Mouse (Mus musculus) midbrain, embryonic 12.5 days (tissue): ENCODE measurements around the gene Tlr9. TPM values are rescaled to one million over a fixed set of nuclear protein-coding genes. Genes with fewer than 3 reads are reported as not detected.

ENCODE experiments used
- ATAC-seq: fragments of 200-750 bp; cut with Nextera tagmentation; 2 replicates; pipeline ENCODE4 v1.8.0; 2017; ENCODE audit warnings: low read depth, moderate TSS enrichment, moderate library complexity; ENCODE audit not compliant: low FRiP score
- H3K27ac ChIP-seq: fragments of 300-500 bp; sonication (generic); replicated peaks from 2 replicates; pipeline ENCODE4 v1.5.1; 2016; ENCODE audit warnings: mild to moderate bottlenecking
- H3K27me3 ChIP-seq: fragments of 300-500 bp; sonication (generic); 2 replicates; pipeline ENCODE4 v1.6.1; 2016; ENCODE audit warnings: mild to moderate bottlenecking
- H3K36me3 ChIP-seq: fragments of 300-500 bp; sonication (generic); 2 replicates; pipeline ENCODE4 v1.6.1; 2016
- H3K4me1 ChIP-seq: fragments of 300-500 bp; sonication (generic); 2 replicates; pipeline ENCODE4 v1.6.1; 2016
- H3K4me2 ChIP-seq: fragments of 300-500 bp; sonication (generic); replicated peaks from 2 replicates; pipeline ENCODE4 v1.6.1; 2016; ENCODE audit warnings: mild to moderate bottlenecking, moderate library complexity
- H3K4me3 ChIP-seq: fragments of 300-500 bp; sonication (generic); 2 replicates; pipeline ENCODE4 v1.5.1; 2016; ENCODE audit warnings: mild to moderate bottlenecking
- H3K9ac ChIP-seq: fragments of 300-500 bp; sonication (generic); replicated peaks from 2 replicates; pipeline ENCODE4 v1.6.1; 2016; ENCODE audit warnings: mild to moderate bottlenecking, moderate library complexity
- H3K9me3 ChIP-seq: fragments of 300-500 bp; sonication (generic); 2 replicates; pipeline ENCODE4 v1.6.1; 2016; ENCODE audit warnings: mild to moderate bottlenecking
- WGBS: fragments of 180-500 bp; shearing (Covaris S2); methylation state at CpG from one replicate; pipeline ENCODE4 v1.1.7; 2016; 5-methylcytosine and 5-hydroxymethylcytosine counted together
- polyA plus RNA-seq: library from polyadenylated mRNA; unstranded; fragments of >200 nt; fragmentation: Nextera tagmentation; extraction: Ambion mirVana; gene quantifications from 2 replicates; pipeline ENCODE4 v1.2.1, GENCODE M21; 2016

The Tlr9 gene
- polyA plus RNA-seq, 1 experiment from 2014 or later = not detected

DNA sequence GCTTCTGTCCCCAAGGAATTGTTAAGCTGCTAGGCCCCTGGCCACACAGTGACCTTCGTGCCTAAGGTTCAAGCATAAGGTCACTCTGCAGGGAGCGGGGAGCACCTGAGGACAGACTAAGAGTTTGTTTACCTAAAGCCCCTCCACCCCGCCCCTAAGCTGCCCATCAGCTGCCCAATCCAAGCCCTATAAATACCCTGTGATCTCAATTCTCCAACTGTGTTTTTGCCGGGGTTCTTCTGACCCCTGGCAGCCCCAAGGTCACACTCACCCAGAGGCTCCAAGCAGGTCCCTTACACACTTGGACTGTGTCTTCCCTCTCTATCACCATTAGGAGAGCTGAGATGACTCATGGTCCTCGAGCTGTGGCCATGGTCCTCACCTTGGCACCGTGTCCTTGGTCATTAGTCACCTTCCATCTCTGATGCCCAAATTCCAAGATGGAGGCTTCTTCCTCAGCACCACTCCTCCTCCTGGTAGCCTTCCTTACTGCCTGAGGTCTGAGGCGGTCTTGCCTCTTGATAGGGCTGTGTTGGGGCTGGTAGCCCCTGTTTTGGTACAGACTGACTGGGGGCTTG, 16.6 kb upstream of the Tlr9 start:
- H3K4me3 ChIP-seq = no peak overlapping the region
- H3K27me3 ChIP-seq = peaks cover 5% of the 10 kb centered on the region; the same call in 1 of the 2 replicates
- no peak overlapping the region for H3K4me2 ChIP-seq
- H3K9ac ChIP-seq = no peak overlapping the region
- peaks cover 22% of the 10 kb centered on the region for H3K4me1 ChIP-seq
- H3K27ac ChIP-seq = no peak overlapping the region
- H3K9me3 ChIP-seq = no peaks in the 10 kb centered on the region
- 80% methylated on average over 7 of the region's 7 CpGs for WGBS
- no peaks in the 10 kb centered on the region for H3K36me3 ChIP-seq
- no peak for ATAC-seq

- 82% methylated on average over 2 of the region's 2 CpGs for WGBS
- no peak overlapping the region for H3K27ac ChIP-seq
- H3K4me2 ChIP-seq = no peak overlapping the region
- no peak overlapping the region for H3K9ac ChIP-seq
- no peak for ATAC-seq
- no peak overlapping the region for H3K4me3 ChIP-seq
- peaks cover 5% of the 10 kb centered on the region; the same call in 1 of the 2 replicates for H3K27me3 ChIP-seq
- peaks cover 29% of the 10 kb centered on the region for H3K4me1 ChIP-seq
- H3K36me3 ChIP-seq = no peaks in the 10 kb centered on the region
- H3K9me3 ChIP-seq = no peaks in the 10 kb centered on the region
Measured at GRCm38 (mm10) chr9:106206515-106206914, 15.9 kb upstream of the Tlr9 start.

DNA sequence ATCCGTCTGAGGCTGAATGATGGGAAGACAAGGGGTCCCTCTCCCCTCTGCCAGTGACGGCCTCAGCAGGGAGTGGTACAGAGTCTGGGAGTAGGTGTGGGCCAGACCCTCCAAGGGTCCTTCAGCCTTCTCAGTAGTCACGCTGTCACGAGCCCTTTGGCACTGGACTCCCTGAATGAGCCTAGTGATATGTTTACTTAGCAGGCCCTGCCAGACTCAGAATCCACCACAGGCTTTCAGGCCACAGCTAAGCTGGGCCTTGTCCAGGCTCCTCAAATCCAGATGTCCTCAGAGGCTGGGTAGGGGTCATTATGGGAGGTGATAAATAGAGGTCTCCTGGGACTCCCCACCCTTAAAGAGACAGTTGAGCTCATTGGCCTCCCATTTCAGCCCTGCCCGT, 14.2 kb upstream of the Tlr9 start:
- H3K36me3 ChIP-seq = peaks cover 10% of the 10 kb centered on the region; the same call in 1 of the 2 replicates
- 90% methylated on average over 5 of the region's 5 CpGs for WGBS
- H3K27me3 ChIP-seq = peaks cover 5% of the 10 kb centered on the region; the same call in 1 of the 2 replicates
- no peaks in the 10 kb centered on the region for H3K9me3 ChIP-seq
- no peak overlapping the region for H3K4me2 ChIP-seq
- ATAC-seq = no peak
- peaks cover 35% of the 10 kb centered on the region for H3K4me1 ChIP-seq
- no peak overlapping the region for H3K27ac ChIP-seq
- no peak overlapping the region for H3K4me3 ChIP-seq
- H3K9ac ChIP-seq = no peak overlapping the region

GRCm38 (mm10) chr9:106209954-106210353, 12.4 kb upstream of the Tlr9 start:
- Histone ChIP-seq H3K4me3 (no peak overlapping the region), H3K4me2 (no peak overlapping the region), H3K36me3 (peaks cover 27% of the 10 kb centered on the region), H3K27ac (no peak overlapping the region), H3K4me1 (peaks cover 19% of the 10 kb centered on the region), H3K27me3 (no peaks in the 10 kb centered on the region), H3K9ac (no peak overlapping the region), H3K9me3 (no peaks in the 10 kb centered on the region)
- WGBS = 97% methylated on average over 4 of the region's 4 CpGs
- no peak for ATAC-seq

DNA sequence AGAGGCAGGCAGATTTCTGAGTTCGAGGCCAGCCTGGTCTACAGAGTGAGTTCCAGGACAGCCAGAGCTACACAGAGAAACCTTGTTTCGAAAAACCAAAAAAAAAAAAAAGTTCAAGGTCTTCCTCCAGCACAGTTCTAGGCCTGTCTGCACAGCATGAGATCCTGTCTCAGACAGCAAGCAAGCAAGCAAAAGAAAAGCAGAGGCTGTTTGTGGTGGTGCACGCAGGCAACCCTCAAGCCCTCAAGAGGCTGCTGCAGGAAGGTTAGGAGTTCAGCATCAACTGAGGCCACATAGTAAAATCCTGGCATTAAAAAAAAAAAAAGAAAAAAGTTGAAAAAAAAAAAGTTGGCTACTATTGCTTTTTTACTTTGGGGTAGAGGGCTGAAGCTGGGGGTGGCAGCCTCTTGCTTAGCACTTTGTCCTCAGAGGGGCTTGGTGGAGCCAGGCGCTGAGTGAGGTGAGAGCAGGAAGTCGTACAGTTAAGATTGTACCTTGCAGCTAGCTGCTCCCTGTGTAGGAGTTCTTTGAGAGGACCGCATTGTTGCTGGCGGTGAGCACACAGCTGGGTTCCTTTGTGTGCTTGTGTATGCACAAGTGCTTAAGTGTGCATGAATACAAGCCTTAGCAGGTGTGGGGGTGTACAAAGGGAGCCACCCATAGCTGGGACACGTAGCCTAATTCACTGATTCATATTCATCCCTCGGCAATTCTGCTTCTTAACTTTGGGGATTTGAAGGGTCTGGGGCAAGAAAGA, 11.4 kb upstream of the Tlr9 start:
- Histone ChIP-seq H3K27me3 (no peaks in the 10 kb centered on the region), H3K27ac (peak overlapping the region; percentile 69), H3K4me1 (peaks cover 19% of the 10 kb centered on the region), H3K36me3 (peaks cover 33% of the 10 kb centered on the region), H3K9ac (no peak overlapping the region; the same call in 1 of the 2 replicates), H3K4me3 (peak overlapping the region; percentile 31; the same call in 1 of the 2 replicates), H3K4me2 (peak overlapping the region; percentile 55), H3K9me3 (no peaks in the 10 kb centered on the region)
- WGBS = 27% methylated on average over 9 of the region's 9 CpGs
- ATAC-seq = no peak

DNA sequence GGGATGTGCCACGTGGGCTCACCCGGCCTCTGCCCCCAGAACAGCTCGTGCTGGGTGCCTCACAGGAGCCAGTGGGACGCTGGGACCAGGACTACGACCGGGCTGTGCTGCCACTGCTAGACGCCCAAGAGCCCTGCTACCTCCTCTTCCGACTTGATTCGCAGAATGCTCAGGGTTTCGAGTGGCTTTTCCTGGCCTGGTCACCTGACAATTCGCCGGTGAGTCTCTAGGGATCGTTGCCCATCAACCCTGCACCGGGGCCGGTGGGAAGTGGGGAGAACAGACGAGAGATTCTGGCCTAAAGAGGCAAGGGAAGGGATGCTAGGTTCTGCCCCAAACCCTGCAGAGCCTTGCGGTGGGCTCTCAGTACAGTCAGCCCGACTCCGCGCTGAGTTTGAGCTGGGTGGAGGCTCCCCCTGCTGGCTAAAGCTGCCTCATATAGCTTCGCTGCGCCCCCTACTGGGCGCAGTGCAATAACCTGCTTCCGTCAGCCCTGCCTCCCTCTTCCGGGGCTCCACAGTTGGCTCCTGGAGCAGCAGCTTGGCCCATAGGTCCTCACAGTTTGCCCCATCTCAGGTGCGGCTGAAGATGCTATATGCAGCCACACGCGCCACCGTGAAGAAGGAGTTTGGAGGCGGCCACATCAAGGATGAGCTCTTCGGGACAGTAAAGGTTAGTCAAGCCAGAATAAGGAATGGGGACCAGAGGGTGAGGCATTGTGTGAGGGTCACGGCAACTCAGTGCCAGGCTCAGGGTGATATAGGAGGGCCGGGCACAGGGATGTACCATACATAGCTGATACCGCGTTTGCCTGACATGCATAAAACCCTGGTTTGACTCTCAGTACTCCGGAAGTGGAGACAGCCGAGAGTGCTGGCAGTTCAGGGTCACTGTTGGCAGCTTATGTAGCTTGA, 10.5 kb upstream of the Tlr9 start:
- Histone ChIP-seq H3K27me3 (no peaks in the 10 kb centered on the region), H3K4me3 (peak overlapping the region; percentile 31), H3K9ac (peak overlapping the region; percentile 59), H3K9me3 (no peaks in the 10 kb centered on the region), H3K4me1 (peaks cover 19% of the 10 kb centered on the region), H3K27ac (peak overlapping the region; percentile 69), H3K36me3 (peaks cover 33% of the 10 kb centered on the region), H3K4me2 (peak overlapping the region; percentile 55)
- 16% methylated on average over 37 of the region's 37 CpGs for WGBS
- peak; percentile 85 for ATAC-seq

- Histone ChIP-seq H3K4me3 (no peak overlapping the region), H3K4me2 (no peak overlapping the region), H3K36me3 (peaks cover 33% of the 10 kb centered on the region), H3K4me1 (peaks cover 19% of the 10 kb centered on the region), H3K27ac (no peak overlapping the region), H3K9ac (no peak overlapping the region), H3K27me3 (no peaks in the 10 kb centered on the region), H3K9me3 (no peaks in the 10 kb centered on the region)
- WGBS = 91% methylated on average over 12 of the region's 12 CpGs
- ATAC-seq = no peak
Measured at GRCm38 (mm10) chr9:106212594-106212981, 9.8 kb upstream of the Tlr9 start.

- Histone ChIP-seq H3K4me2 (no peak overlapping the region), H3K36me3 (peaks cover 33% of the 10 kb centered on the region), H3K4me3 (no peak overlapping the region), H3K4me1 (peaks cover 19% of the 10 kb centered on the region), H3K27me3 (no peaks in the 10 kb centered on the region), H3K27ac (no peak overlapping the region), H3K9ac (no peak overlapping the region), H3K9me3 (no peaks in the 10 kb centered on the region)
- ATAC-seq = no peak
- 87% methylated on average over 6 of the region's 6 CpGs for WGBS
Measured at GRCm38 (mm10) chr9:106215341-106216125, 6.9 kb upstream of the Tlr9 start.

GRCm38 (mm10) chr9:106216971-106217370, 5.4 kb upstream of the Tlr9 start:
- H3K27me3 ChIP-seq = no peaks in the 10 kb centered on the region
- no peaks in the 10 kb centered on the region for H3K9me3 ChIP-seq
- peaks cover 6% of the 10 kb centered on the region; the same call in 1 of the 2 replicates for H3K4me1 ChIP-seq
- 87% methylated on average over 7 of the region's 7 CpGs for WGBS
- no peak overlapping the region for H3K4me3 ChIP-seq
- H3K4me2 ChIP-seq = no peak overlapping the region
- H3K36me3 ChIP-seq = peaks cover 33% of the 10 kb centered on the region
- H3K27ac ChIP-seq = no peak overlapping the region
- ATAC-seq = no peak
- H3K9ac ChIP-seq = no peak overlapping the region

- ATAC-seq = no peak
- 76% methylated on average over 8 of the region's 8 CpGs for WGBS
Measured at GRCm38 (mm10) chr9:106220894-106221523, 1.4 kb upstream of the Tlr9 start.

GRCm38 (mm10) chr9:106222994-106223393, 596 bp downstream of the Tlr9 start:
- Histone ChIP-seq H3K27ac (no peak overlapping the region), H3K27me3 (peaks cover 22% of the 10 kb centered on the region), H3K4me2 (no peak overlapping the region), H3K36me3 (no peaks in the 10 kb centered on the region), H3K9ac (no peak overlapping the region), H3K4me1 (peaks cover 11% of the 10 kb centered on the region), H3K9me3 (no peaks in the 10 kb centered on the region), H3K4me3 (no peak overlapping the region)
- ATAC-seq = no peak
- 86% methylated on average over 4 of the region's 4 CpGs for WGBS

More at GRCm38 (mm10) chr9:106220894-106221523, 1.4 kb upstream of the Tlr9 start:
- Histone ChIP-seq H3K9me3 (no peaks in the 10 kb centered on the region), H3K27me3 (peaks cover 14% of the 10 kb centered on the region), H3K9ac (no peak overlapping the region), H3K27ac (no peak overlapping the region), H3K4me3 (no peak overlapping the region), H3K36me3 (no peaks in the 10 kb centered on the region), H3K4me2 (no peak overlapping the region), H3K4me1 (peaks cover 5% of the 10 kb centered on the region; the same call in 1 of the 2 replicates)
